Mouse (Mus musculus) ES-Bruce4 (cell line): Measurements from ENCODE around the gene Slc22a21.

Experiments used
- CTCF ChIP-seq: IDR thresholded peaks from one replicate; pipeline ENCODE4 v1.8.1; 2011; ENCODE audit warnings: low read depth, low read length
- EP300 ChIP-seq: IDR thresholded peaks from 2 replicates; pipeline ENCODE4 v1.6.1; 2011; ENCODE audit warnings: low read depth, low read length; ENCODE audit not compliant: insufficient read depth
- POLR2A ChIP-seq: IDR thresholded peaks from one replicate; pipeline ENCODE4 v1.8.1; 2011; ENCODE audit warnings: low read length; ENCODE audit not compliant: insufficient read depth

DNA sequence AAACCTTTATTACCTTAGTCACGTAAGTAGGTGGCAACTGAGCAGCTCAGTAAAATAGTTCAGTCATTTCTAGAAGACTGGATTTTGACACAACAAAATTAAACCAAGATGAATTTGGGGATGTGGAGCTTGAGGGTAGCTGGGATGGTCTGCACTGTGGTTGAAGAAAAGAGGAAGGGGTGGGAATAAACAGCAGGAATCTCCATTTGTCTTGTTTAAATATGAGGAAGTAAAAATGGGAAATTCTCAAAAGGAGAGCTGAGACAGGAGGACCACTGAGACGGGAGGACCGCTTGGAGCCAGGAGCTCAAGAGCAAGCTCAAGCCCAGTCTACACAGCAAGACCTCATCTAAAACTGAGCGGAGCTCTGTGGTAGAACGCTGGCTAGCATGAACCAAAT lies 53.8 kb downstream of the Slc22a21 start:
- TF ChIP-seq CTCF (no peak), POLR2A (no peak), EP300 (no peak)
